Mouse (Mus musculus) adrenal gland, postnatal 14 days (tissue): ENCODE measurements at regions not wholly inside any gene's neighbourhood (a gene's known extent, or its start where the extent isn't known, plus 50 kb on each side); places are given as distances from the start of the nearest gene placed in this dataset.

Experiments
- DNase-seq: peaks from one replicate; pipeline ENCODE4 v3.0.0; 2021; ENCODE audit warnings: mixed read lengths

GRCm38 (mm10) chr16:77459651-77460050 is 142.2 kb downstream of the Gm11146 start:
- no peak for DNase-seq

- no peak for DNase-seq
These were observed 157.2 kb downstream of the Gm11146 start for GRCm38 (mm10) chr16:77444647-77445046.

GRCm38 (mm10) chr16:77444006-77444405 is 157.9 kb downstream of the Gm11146 start:
- peak; percentile 22 for DNase-seq

GRCm38 (mm10) chr16:77443318-77443717 is 158.6 kb downstream of the Gm11146 start:
- no peak for DNase-seq

- DNase-seq = no peak
These were observed 159.0 kb downstream of the Gm11146 start for GRCm38 (mm10) chr16:77442866-77443265.

- DNase-seq = no peak
These were observed 170.5 kb downstream of the Gm11146 start for GRCm38 (mm10) chr16:77431345-77431744.

GRCm38 (mm10) chr16:77422385-77423363 is 179.2 kb downstream of the Gm11146 start:
- DNase-seq = no peak

GRCm38 (mm10) chr16:77421591-77422024 is 180.3 kb downstream of the Gm11146 start:
- DNase-seq = no peak

- DNase-seq = no peak
These were observed 180.9 kb downstream of the Gm11146 start for GRCm38 (mm10) chr16:77421001-77421400.

- DNase-seq = no peak
These were observed 181.6 kb downstream of the Gm11146 start for GRCm38 (mm10) chr16:77420136-77420860.

GRCm38 (mm10) chr16:77419116-77419735 is 182.7 kb downstream of the Gm11146 start:
- no peak for DNase-seq

GRCm38 (mm10) chr16:77418486-77418885 is 183.4 kb downstream of the Gm11146 start:
- DNase-seq = no peak

GRCm38 (mm10) chr16:77417791-77418190 is 184.1 kb downstream of the Gm11146 start:
- DNase-seq = peak; percentile 34

GRCm38 (mm10) chr16:77414562-77414961 is 187.3 kb downstream of the Gm11146 start:
- no peak for DNase-seq

- DNase-seq = no peak
These were observed 192.7 kb downstream of the Gm11146 start for GRCm38 (mm10) chr16:77409168-77409567.

- no peak for DNase-seq
These were observed 194.9 kb downstream of the Gm11146 start for GRCm38 (mm10) chr16:77406999-77407398.

GRCm38 (mm10) chr16:77405859-77406258 is 196.0 kb downstream of the Gm11146 start:
- no peak for DNase-seq

GRCm38 (mm10) chr16:77405181-77405818 is 196.6 kb downstream of the Gm11146 start:
- no peak for DNase-seq

GRCm38 (mm10) chr16:77402711-77403280 is 199.1 kb downstream of the Gm11146 start:
- peak; percentile 16 for DNase-seq

- DNase-seq = no peak
These were observed 200.5 kb downstream of the Gm11146 start for GRCm38 (mm10) chr16:77401185-77401943.
